Mouse (Mus musculus): ENCODE results near the gene Mta1. TPM values are rescaled to one million over a fixed set of nuclear protein-coding genes. Genes with fewer than 3 reads are reported as not detected.

The Mta1 gene
- polyA plus RNA-seq, 1 experiment: 66.4 TPM

GRCm38 (mm10) chr12:113176960-113177725, 79.1 kb downstream of the Mta1 start:
- DNase-seq (ENCODE audit: extremely low spot score in 1 of 2, low spot score in 1 of 2): no peak

GRCm38 (mm10) chr12:113181020-113181419, 82.9 kb downstream of the Mta1 start:
- DNase-seq (ENCODE audit: extremely low spot score in 1 of 2, low spot score in 1 of 2): no peak

GRCm38 (mm10) chr12:113184945-113185344, 86.9 kb downstream of the Mta1 start:
- DNase-seq (ENCODE audit: extremely low spot score in 1 of 2, low spot score in 1 of 2): no peak

GRCm38 (mm10) chr12:113185442-113186291, 87.6 kb downstream of the Mta1 start, which contains the start of gene Tmem121:
TSS of gene Tmem121 (plus strand) at chr12:113185930.
- peak in 1 of 2 experiments; percentile 41 for DNase-seq (ENCODE audit: extremely low spot score in 1 of 2, low spot score in 1 of 2)

GRCm38 (mm10) chr12:113186326-113187010, 88.4 kb downstream of the Mta1 start:
- DNase-seq (ENCODE audit: extremely low spot score in 1 of 2, low spot score in 1 of 2): peak in 1 of 2 experiments; percentile 13

Other genes starting within 250 kb of the Mta1 start
- 0.10 and 0.15 TPM in 2 replicates for gene Gpr132, start 230.1 kb upstream of the Mta1 start, polyA plus RNA-seq (2012; rRNA removed)
- gene Jag2, start 168.5 kb upstream of the Mta1 start, polyA plus RNA-seq (2012; rRNA removed): 43.0 and 48.3 TPM in 2 replicates
- 19.0 and 22.4 TPM in 2 replicates for gene Nudt14, start 156.2 kb upstream of the Mta1 start, polyA plus RNA-seq (2012; rRNA removed)
- gene Btbd6, start 121.8 kb upstream of the Mta1 start, polyA plus RNA-seq (2012; rRNA removed): 70.7 and 75.5 TPM in 2 replicates
- gene Brf1, start 97.6 kb upstream of the Mta1 start, polyA plus RNA-seq (2012; rRNA removed): 46.5 and 51.5 TPM in 2 replicates
- 70.3 and 72.3 TPM in 2 replicates for gene Pacs2, start 83.8 kb upstream of the Mta1 start, polyA plus RNA-seq (2012; rRNA removed)
- gene Tex22, start 23.8 kb upstream of the Mta1 start, polyA plus RNA-seq (2012; rRNA removed): 0.20 and 0.27 TPM in 2 replicates
- gene Crip2, start 42.0 kb downstream of the Mta1 start, polyA plus RNA-seq (2012; rRNA removed): 249 and 252 TPM in 2 replicates
- gene Crip1, start 48.0 kb downstream of the Mta1 start, polyA plus RNA-seq (2012; rRNA removed): 87.6 and 94.9 TPM in 2 replicates
- 1.1 and 1.8 TPM in 2 replicates for gene Tedc1, start 58.1 kb downstream of the Mta1 start, polyA plus RNA-seq (2012; rRNA removed)
- gene Tmem121, start 87.7 kb downstream of the Mta1 start, polyA plus RNA-seq (2012; rRNA removed): 40.3 and 42.0 TPM in 2 replicates